Mouse (Mus musculus) erythroblast, embryonic 14.5 days (primary cell): Measurements from ENCODE around the gene 4833427G06Rik. TPM values are rescaled to one million over a fixed set of nuclear protein-coding genes. Genes with fewer than 3 reads are reported as not detected.
"Not testable (repeated sequence)": the region's sequence is repeated elsewhere in the genome, so short reads cannot be mapped to it uniquely, and the experiment has no call there.

Source experiments
- H3K27me3 ChIP-seq: 2 replicates; pipeline ENCODE4 v1.6.1; 2012; ENCODE audit warnings: inconsistent platforms; ENCODE audit not compliant: control insufficient read depth
- H3K36me3 ChIP-seq: 2 replicates; pipeline ENCODE4 v1.6.1; 2012; ENCODE audit warnings: mild to moderate bottlenecking, inconsistent platforms; ENCODE audit not compliant: control insufficient read depth
- H3K4me1 ChIP-seq: 2 replicates; pipeline ENCODE4 v1.6.1; 2012; ENCODE audit warnings: inconsistent platforms; ENCODE audit not compliant: control insufficient read depth
- H3K4me3 ChIP-seq: replicated peaks from 2 replicates; pipeline ENCODE3; 2012; ENCODE audit warnings: moderate library complexity, mild to moderate bottlenecking, inconsistent platforms
- H3K9me3 ChIP-seq: 2 replicates; pipeline ENCODE4 v1.6.1; 2012; ENCODE audit warnings: low read length, inconsistent platforms, mixed read lengths; ENCODE audit not compliant: control insufficient read depth
- GATA1 ChIP-seq: IDR thresholded peaks from 2 replicates; pipeline ENCODE4 v1.6.1; 2012; ENCODE audit warnings: low read length, inconsistent platforms, mixed read lengths
- TAL1 ChIP-seq: IDR thresholded peaks from 3 replicates; pipeline ENCODE4 v1.6.1; 2012; ENCODE audit warnings: low read length, inconsistent platforms, mixed read lengths
- polyA plus RNA-seq: library from polyadenylated mRNA; stranded (reverse); fragments of >175 nt; gene quantifications from 2 replicates; pipeline ENCODE4 v1.2.3, GENCODE M21; 2012

4833427G06Rik gene
- not detected in 2 replicates for polyA plus RNA-seq

DNA sequence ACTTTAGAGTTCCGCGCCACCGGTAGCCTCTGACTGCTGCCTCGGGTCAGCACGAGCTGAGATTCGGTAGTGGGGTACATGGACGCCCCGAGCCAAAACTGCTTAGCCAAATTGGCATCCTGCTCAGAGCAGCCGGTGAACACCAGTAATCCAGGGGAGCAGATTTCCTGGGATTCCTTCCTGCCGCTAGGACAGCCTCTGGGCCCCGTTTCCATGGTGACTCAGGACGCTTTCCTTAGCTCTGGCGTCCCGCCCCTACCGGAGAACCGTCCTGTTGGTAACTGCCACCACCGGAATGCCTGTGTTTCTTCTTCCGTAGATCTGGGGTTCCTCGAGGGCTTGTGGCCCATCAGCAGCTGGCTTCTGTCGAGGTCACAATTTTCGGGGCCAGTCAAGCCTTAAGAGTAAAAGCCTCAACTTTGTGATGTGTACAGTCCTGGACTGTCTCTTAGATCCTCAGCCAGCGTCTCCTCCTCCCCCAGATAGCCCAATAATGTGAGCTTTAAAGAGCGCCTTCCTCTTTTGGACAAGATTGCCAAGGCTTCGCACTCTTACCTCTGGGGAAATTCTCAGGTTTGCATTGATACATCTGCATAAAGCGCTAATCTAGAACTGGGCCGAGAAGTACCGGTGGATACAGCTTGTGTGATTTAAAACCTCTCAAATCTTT, at the start of gene 4833427G06Rik:
Gene 4833427G06Rik, minus strand, starts transcription at position 323 of the 670 bp plus-strand sequence.
- TF ChIP-seq TAL1, result no peak
- TF ChIP-seq GATA1, result no peak
- no peak within 1 kb of the TSS for H3K4me3 ChIP-seq
- H3K36me3 ChIP-seq, result no peaks in the 10 kb centered on the region
- H3K4me1 ChIP-seq, result no peaks in the 10 kb centered on the region
- H3K9me3 ChIP-seq, result peaks cover 2% of the 10 kb centered on the region; the same call in 1 of the 2 replicates
- H3K27me3 ChIP-seq, result peaks cover 66% of the 10 kb centered on the region

DNA sequence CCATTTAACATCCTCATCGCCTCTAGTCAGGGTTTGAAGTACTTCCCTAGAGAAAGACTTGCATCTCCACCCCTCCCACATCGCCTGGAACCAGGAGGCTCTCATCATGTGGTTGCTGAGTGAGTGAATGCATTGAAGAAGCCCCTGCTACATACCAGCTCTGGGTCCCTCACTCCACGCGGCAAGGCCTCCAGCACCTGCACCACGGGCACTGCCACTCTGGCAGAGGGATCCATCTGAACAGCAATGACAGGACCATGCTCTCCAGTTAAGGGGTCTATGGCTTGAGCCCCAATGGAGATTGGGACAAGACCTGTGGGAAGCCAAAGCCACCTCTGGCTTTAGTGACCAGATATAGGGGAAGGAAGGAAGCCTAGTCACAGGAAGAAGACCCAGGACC, 45.4 kb upstream of the 4833427G06Rik start:
- Histone ChIP-seq H3K36me3 (no peaks in the 10 kb centered on the region), H3K27me3 (no peaks in the 10 kb centered on the region), H3K4me3 (no peak overlapping the region), H3K4me1 (no peaks in the 10 kb centered on the region), H3K9me3 (no peaks in the 10 kb centered on the region)
- TF ChIP-seq GATA1, result no peak
- no peak for TF ChIP-seq TAL1

DNA sequence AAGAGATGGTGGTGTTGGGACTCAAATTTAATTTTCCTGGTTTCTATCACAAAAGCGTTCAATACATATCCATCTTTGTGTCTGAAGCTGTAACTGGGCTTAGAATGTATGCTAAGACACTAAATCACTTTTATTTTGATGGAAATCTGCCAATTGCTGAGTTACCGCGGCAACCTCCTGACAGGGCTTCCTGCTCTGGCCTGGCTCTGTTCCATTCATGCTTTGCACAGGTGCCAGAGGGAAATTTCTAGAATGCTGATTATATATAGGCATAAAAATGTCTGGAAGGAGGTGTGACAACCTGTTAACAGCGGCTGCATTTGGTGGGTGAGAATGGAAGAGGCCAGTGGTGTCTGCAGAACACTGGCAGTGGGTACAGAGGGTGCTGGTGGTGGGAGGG, 44.6 kb upstream of the 4833427G06Rik start:
- H3K4me3 ChIP-seq, result no peak overlapping the region
- H3K27me3 ChIP-seq, result no peaks in the 10 kb centered on the region
- no peaks in the 10 kb centered on the region for H3K4me1 ChIP-seq
- TF ChIP-seq GATA1, result no peak
- TF ChIP-seq TAL1, result no peak
- H3K9me3 ChIP-seq, result no peaks in the 10 kb centered on the region
- no peaks in the 10 kb centered on the region for H3K36me3 ChIP-seq

DNA sequence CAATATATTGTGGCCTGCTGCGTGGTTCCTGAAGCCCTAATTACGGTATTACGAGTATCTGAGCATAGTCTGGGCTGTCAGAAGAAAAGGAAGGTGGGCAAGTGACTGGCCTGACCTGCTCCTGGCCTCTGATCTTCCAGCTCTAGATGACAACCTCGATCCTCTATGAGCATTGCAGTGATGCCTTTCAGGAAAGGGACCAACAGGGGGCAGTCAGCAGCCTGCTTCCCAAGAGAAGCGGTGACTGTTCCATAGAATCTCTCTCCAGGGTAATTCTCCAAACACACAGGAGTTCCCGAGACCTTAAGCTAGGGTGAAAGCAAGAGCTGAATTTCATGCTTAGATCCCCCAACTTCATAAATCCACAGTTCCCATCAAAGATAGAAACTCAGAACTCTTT, 42.3 kb upstream of the 4833427G06Rik start:
- H3K27me3 ChIP-seq, result no peaks in the 10 kb centered on the region
- TF ChIP-seq GATA1, result no peak
- TF ChIP-seq TAL1, result no peak
- no peaks in the 10 kb centered on the region for H3K9me3 ChIP-seq
- no peak overlapping the region for H3K4me3 ChIP-seq
- H3K4me1 ChIP-seq, result no peaks in the 10 kb centered on the region
- no peaks in the 10 kb centered on the region for H3K36me3 ChIP-seq

DNA sequence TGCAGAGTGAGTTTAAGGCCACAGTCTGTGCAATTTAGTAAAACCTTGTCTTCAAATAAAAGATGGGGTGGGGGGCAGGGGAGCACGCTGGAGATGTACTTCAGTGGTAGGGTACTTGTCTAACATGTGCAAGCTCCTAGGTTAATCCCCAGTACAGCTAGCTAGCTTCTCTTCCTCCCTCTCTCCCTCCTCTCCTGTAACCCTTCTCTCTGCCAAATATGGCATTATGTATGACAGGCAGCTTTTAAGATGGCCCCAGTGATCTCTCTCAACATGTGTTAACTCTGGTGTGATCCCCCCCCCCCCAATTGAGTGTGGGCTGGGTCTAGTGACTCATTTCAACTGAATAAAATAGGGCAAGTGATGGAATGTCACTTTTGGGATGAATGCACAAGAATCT, 41.6 kb upstream of the 4833427G06Rik start:
- H3K4me3 ChIP-seq, result no peak overlapping the region
- no peaks in the 10 kb centered on the region for H3K36me3 ChIP-seq
- no peaks in the 10 kb centered on the region for H3K27me3 ChIP-seq
- H3K4me1 ChIP-seq, result no peaks in the 10 kb centered on the region
- H3K9me3 ChIP-seq, result no peaks in the 10 kb centered on the region
- TF ChIP-seq GATA1, result no peak
- TF ChIP-seq TAL1, result no peak

DNA sequence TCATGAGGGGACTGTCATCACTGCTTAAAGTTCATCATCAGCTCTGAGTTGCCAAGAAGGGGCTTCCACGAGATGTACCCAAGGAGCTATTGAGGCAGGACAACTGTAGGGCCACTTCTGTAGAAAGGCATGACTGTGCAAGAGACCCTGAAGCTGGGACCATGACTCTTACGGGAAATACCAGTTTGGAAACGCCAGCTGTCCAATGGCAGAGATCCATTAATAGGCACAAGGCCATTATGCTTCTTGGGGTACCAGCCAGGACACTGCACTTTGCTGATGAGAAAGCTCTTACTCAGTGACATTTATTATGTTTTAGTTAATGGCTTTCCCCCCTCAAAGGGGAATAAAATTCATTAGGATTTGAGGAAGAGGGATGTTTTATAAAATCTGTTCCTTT, 38.8 kb upstream of the 4833427G06Rik start:
- TF ChIP-seq GATA1 (no peak), TAL1 (no peak)
- H3K4me1 ChIP-seq, result peaks cover 12% of the 10 kb centered on the region
- H3K9me3 ChIP-seq, result no peaks in the 10 kb centered on the region
- no peaks in the 10 kb centered on the region for H3K36me3 ChIP-seq
- no peaks in the 10 kb centered on the region for H3K27me3 ChIP-seq
- H3K4me3 ChIP-seq, result no peak overlapping the region

DNA sequence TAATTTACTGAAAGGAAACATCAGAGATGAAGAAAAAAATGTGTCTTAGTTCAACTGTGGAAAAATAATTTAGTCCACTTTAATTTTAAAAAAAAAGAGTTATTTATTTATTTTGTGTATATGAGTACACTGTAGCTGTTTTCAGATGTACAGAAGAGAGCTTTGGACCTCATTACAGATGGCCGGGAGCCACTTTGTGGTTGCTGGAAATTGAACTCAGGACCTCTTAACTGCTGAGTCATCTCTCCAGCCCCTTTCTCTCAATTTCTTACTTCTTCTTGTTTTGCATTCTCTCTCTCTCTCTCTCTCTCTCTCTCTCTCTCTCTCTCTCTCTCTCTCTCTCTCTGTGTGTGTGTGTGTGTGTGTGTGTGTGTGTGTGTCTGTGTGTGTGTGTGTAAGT, 37.5 kb upstream of the 4833427G06Rik start:
- H3K4me3 ChIP-seq, H3K27me3 ChIP-seq, H3K9me3 ChIP-seq, H3K36me3 ChIP-seq: not testable (repeated sequence)
- H3K4me1 ChIP-seq, result peaks cover 12% of the 10 kb centered on the region

DNA sequence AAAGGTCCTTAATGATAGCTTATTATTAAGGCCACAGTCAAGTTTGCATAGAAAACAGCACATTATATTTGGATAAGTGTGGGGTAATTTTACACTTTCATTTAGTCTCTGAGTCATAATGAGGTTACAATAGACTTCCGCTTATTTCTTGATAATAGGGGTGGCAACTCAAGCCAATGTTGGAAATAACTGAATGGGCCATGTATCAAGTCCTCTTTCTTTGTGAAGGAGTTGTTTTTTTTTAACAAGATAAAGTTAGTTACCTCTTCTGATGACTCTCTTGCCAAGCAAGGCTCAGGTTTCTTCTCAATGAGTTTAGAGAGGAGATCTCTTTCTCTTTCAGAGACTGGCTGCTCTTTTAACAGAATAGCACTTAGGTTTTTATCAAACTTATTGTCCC, 36.4 kb upstream of the 4833427G06Rik start:
- Histone ChIP-seq H3K4me3 (no peak overlapping the region), H3K9me3 (no peaks in the 10 kb centered on the region), H3K36me3 (no peaks in the 10 kb centered on the region), H3K4me1 (peaks cover 12% of the 10 kb centered on the region), H3K27me3 (no peaks in the 10 kb centered on the region)
- no peak for TF ChIP-seq GATA1
- no peak for TF ChIP-seq TAL1

DNA sequence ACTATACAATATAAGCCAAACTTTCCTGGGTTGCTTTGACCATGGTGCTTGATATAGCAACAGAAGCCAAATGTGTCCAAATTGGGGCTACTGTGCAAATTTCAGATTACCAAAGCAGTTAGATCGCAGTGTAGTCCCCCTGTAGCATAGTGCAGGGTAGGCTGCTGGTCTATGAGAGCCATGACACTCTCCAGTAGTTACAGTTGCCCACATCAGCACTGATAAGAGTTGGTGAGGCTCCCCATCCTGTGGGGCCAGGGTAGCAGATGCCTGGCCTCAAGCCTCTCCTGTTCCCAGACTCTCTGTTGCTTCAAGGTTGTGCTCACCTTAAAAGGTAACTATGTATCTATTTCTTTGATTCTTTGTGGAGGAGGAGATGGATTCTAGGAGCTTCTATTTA, 36.0 kb upstream of the 4833427G06Rik start:
- Histone ChIP-seq H3K4me1 (peaks cover 12% of the 10 kb centered on the region), H3K9me3 (no peaks in the 10 kb centered on the region), H3K27me3 (no peaks in the 10 kb centered on the region), H3K36me3 (no peaks in the 10 kb centered on the region), H3K4me3 (no peak overlapping the region)
- TF ChIP-seq TAL1, result no peak
- TF ChIP-seq GATA1, result no peak

DNA sequence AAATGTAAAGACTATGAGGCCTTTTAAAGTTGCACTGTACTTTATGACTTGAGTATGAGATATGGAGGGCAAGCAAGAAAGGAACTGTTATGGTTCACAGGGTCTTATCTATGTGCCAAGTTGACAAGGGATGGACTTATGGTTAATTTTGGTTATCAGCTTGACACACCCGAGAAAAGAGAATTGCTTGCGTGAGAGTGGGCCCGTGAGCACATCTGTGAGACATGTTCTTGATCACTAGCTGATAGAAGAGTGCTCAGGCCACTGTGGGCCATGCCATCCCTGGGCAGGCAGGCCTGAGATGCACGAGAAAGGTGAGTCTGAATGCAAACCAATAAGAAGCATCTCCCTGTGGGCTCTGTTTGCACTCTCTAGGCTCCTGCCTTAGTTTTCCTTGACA, 35.6 kb upstream of the 4833427G06Rik start:
- Histone ChIP-seq H3K36me3 (no peaks in the 10 kb centered on the region), H3K4me1 (peaks cover 12% of the 10 kb centered on the region), H3K4me3 (no peak overlapping the region), H3K9me3 (no peaks in the 10 kb centered on the region), H3K27me3 (no peaks in the 10 kb centered on the region)
- no peak for TF ChIP-seq GATA1
- no peak for TF ChIP-seq TAL1
